In the genomic region with DNA sequence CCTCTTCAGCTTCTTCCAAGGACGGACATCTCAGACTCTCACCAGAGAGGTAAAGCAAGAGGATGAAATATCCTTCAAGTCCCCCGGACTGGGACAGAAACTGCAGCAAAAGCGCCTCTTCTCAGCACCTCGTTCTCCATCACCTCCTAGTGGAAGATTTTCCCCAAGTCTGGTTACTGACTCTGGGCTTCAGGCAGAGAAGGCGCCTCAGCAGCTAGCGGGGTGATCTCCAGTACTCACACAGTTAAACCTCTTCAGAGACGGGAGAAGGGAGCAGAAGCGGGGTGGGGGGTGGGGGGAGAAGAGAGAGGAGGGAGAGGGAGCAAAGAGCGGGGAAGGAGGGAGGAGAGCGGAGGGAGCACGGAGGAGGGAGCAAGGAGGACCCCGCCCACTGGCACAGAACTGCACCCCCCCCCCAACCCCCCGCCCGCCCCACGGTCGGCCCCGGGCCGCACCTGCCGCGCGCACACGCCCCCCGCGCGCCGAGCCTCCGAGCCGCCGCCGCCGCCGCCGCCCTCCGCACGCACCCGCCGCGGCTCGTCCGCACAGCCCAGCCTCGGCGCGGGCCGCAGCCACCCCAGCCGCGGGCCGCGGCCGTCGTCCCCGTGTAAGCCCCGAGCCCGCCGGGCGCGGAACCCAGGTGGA, we compare ENCODE assay signal across 7 mouse cellular contexts. TPM values are rescaled to one million over a fixed set of nuclear protein-coding genes. Genes with fewer than 3 reads are reported as not detected.
DNase-seq lines count a peak whose midpoint lies in the region; ATAC-seq and TF ChIP-seq lines count a peak whose summit lies in the region.

No protein-coding gene starts in this region.

- no peaks in the 10 kb centered on the region for H3K36me3 ChIP-seq in heart, embryonic 13.5 days
- no peaks in the 10 kb centered on the region for H3K36me3 ChIP-seq in liver, embryonic 15.5 days (replicated peaks)

- no peaks in the 10 kb centered on the region for H3K4me1 ChIP-seq in cortical plate, adult 2 months (ENCODE audit: control insufficient read depth, insufficient read depth, low read length)
- H3K4me1 ChIP-seq in heart, embryonic 13.5 days: peaks cover 18% of the 10 kb centered on the region
- peaks cover 5% of the 10 kb centered on the region; the same call in 1 of the 2 replicates for H3K4me1 ChIP-seq in liver, embryonic 15.5 days (replicated peaks)

- TF ChIP-seq POLR2A in cortical plate, adult 2 months (IDR thresholded peaks at IDR 0.05; ENCODE audit: extremely low read depth, insufficient read depth, low read length): no peak

- whole genome bisulfite sequencing in heart, embryonic 13.5 days: under 1% methylated on average over 20 of the region's 56 CpGs
- WGBS in liver, embryonic 15.5 days (ENCODE audit: insufficient replicate concordance): 1% methylated on average over 21 of the region's 56 CpGs

- peak overlapping the region; percentile 86 for H3K4me3 ChIP-seq in cortical plate, adult 2 months (ENCODE audit: insufficient read depth, low read length)
- peak overlapping the region; percentile 69 for H3K4me3 ChIP-seq in heart, embryonic 13.5 days
- peak overlapping the region; percentile 69 for H3K4me3 ChIP-seq in layer of hippocampus, adult 2 months
- peak overlapping the region; percentile 42 for H3K4me3 ChIP-seq in liver, embryonic 15.5 days (replicated peaks)

- H3K27ac ChIP-seq in cortical plate, adult 2 months (ENCODE audit: insufficient read depth, low read length): peak overlapping the region; percentile 94
- H3K27ac ChIP-seq in heart, embryonic 13.5 days (replicated peaks): no peak overlapping the region
- H3K27ac ChIP-seq in layer of hippocampus, adult 2 months: peak overlapping the region; percentile 93
- no peak overlapping the region for H3K27ac ChIP-seq in liver, embryonic 15.5 days (replicated peaks)

- TF ChIP-seq CTCF in cortical plate, adult 2 months (IDR thresholded peaks at IDR 0.05; ENCODE audit: extremely low read depth, insufficient read depth, low read length): peak; percentile 35; the same call in 1 of the 2 replicates
- TF ChIP-seq CTCF in layer of hippocampus, adult 2 months (conservative IDR thresholded peaks at IDR 0.05): peak; percentile 58

- peak overlapping the region; percentile 92 for H3K4me2 ChIP-seq in heart, embryonic 13.5 days
- H3K4me2 ChIP-seq in liver, embryonic 15.5 days: peak overlapping the region; percentile 62

- DNase-seq in brain, embryonic 18.5 days (ENCODE audit: low read depth, low spot score): peak; percentile 88
- peak; percentile 37 to 69 for DNase-seq in layer of hippocampus, adult 2 months (ENCODE audit: low spot score in 2 of 2)
- peak; percentile 75 for DNase-seq in right cerebral cortex, adult 18-20 months
- no peak for DNase-seq in spleen, adult 18-20 months

- peak overlapping the region; percentile 71 for H3K9ac ChIP-seq in heart, embryonic 13.5 days
- no peak overlapping the region for H3K9ac ChIP-seq in liver, embryonic 15.5 days

- H3K9me3 ChIP-seq in heart, embryonic 13.5 days: no peaks in the 10 kb centered on the region
- H3K9me3 ChIP-seq in liver, embryonic 15.5 days (replicated peaks): no peaks in the 10 kb centered on the region

- peaks cover 42% of the 10 kb centered on the region for H3K27me3 ChIP-seq in heart, embryonic 13.5 days (replicated peaks)
- H3K27me3 ChIP-seq in liver, embryonic 15.5 days: peaks cover 43% of the 10 kb centered on the region

- peak; percentile 25; the same call in 1 of the 2 replicates for ATAC-seq in heart, embryonic 13.5 days (ENCODE audit: extremely low read depth, insufficient number of reproducible peaks, low FRiP score, low TSS enrichment)
- no peak for ATAC-seq in liver, embryonic 15.5 days (ENCODE audit: insufficient read depth)

RNA-seq across cellular contexts. Expression of a gene that starts 0.7 kb away (rescaled TPM):
- 231 and 238 TPM in 2 replicates for polyA plus RNA-seq in cortical plate, adult 2 months (2012; rRNA removed)
- 0.37 and 0.64 TPM in 2 replicates for polyA plus RNA-seq in heart, embryonic 13.5 days (2015; fragmentation: Nextera tagmentation; extraction: Ambion mirVana)
- 100 to 1,000 TPM; 540 to 541 TPM for total RNA-seq in layer of hippocampus, adult 2 months (2021)
- 0.10 TPM in 1 of 2 replicates, not detected in the other for polyA plus RNA-seq in liver, embryonic 15.5 days (2015; fragmentation: Nextera tagmentation; extraction: Ambion mirVana)

Comparison
In these comparisons a context has a peak if more than half of its experiments do, and no peak if none do; other contexts are left out.
1. DNase-seq: peak in brain, embryonic 18.5 days (single experiment), layer of hippocampus, adult 2 months (2 of 2) and right cerebral cortex, adult 18-20 months (single experiment); none in spleen, adult 18-20 months (0 of 2).
2. H3K27ac ChIP-seq: peak in cortical plate, adult 2 months (single experiment) and layer of hippocampus, adult 2 months (single experiment); none in heart, embryonic 13.5 days (single experiment) and liver, embryonic 15.5 days (single experiment).
3. RNA of a gene that starts 0.7 kb away (polyA plus RNA-seq): 231 to 238 TPM in cortical plate, adult 2 months; 0.37 to 0.64 TPM in heart, embryonic 13.5 days and 0.10 TPM in liver, embryonic 15.5 days; every median in the first group is over 100 times any median in the second.
4. Peak in every context shown above with its lines, with median percentiles within 50 percentile points of each other: H3K4me3 ChIP-seq.